Mouse (Mus musculus) left cerebral cortex, adult 11 months (tissue): ENCODE results near the gene Tmem104.

Source experiments
- DNase-seq: peaks from one replicate; pipeline ENCODE4 v3.0.0; 2022; ENCODE audit warnings: low spot score

The Tmem104 gene

DNA sequence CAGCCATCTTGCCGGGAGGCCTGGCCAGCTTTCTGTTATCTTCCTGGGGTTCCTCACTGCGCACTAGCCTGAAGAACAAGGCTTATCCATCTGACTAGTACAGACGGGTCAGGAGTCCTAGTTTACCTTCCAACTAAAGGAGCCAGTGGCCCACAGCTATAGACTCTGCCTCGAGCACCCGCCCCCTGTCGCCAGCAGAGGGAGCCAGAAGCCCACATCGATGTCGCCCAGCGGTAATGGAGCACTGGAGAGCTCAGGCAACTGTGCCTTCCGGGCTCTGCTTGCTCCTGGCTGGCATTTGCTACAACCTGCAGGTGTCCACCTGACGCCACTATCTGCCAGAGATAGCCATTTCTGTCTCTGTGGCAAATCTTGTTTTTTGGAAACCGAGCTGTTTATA, 15.0 kb downstream of the Tmem104 start:
- no peak for DNase-seq

DNA sequence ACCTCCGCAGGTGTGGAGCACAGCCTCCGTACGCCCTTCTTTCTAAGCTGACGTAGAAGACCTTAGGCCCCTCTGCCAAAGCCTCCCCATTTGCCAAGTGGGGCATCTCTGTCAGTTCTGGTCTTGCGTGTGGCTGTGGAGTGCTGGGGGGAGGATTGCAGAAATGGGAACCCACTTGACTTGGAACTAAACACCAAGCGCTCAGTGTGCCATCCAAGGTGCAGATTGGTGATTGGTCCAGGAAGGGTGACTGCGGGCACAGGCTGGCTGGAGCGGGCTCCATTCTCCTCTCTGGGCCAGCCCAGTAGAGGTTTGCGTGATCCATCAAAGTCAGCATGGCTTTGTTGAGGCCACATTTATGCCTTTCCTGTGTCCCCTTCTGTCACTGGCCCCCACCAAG, 15.5 kb downstream of the Tmem104 start:
- DNase-seq = no peak

DNA sequence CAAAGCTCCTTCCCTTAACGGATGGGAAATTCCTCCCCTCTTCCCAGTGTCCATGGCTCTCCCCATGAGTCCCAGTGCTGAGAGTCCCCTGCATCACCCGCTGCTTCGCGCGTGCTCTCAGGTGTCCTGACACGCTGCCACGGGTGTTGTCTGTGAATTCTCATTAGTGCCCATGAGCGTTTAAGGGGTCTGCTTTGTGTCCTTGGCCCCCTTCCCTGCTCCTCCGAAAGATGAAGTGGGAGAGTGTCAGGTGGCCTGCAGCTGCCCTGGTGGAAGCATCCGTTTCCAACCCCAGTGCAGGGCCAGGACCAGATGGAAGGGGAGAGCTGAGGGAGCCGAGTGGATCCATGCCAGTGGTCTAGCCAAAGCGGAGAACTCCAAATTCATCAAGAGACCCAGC, 20.8 kb downstream of the Tmem104 start:
- DNase-seq = no peak

DNA sequence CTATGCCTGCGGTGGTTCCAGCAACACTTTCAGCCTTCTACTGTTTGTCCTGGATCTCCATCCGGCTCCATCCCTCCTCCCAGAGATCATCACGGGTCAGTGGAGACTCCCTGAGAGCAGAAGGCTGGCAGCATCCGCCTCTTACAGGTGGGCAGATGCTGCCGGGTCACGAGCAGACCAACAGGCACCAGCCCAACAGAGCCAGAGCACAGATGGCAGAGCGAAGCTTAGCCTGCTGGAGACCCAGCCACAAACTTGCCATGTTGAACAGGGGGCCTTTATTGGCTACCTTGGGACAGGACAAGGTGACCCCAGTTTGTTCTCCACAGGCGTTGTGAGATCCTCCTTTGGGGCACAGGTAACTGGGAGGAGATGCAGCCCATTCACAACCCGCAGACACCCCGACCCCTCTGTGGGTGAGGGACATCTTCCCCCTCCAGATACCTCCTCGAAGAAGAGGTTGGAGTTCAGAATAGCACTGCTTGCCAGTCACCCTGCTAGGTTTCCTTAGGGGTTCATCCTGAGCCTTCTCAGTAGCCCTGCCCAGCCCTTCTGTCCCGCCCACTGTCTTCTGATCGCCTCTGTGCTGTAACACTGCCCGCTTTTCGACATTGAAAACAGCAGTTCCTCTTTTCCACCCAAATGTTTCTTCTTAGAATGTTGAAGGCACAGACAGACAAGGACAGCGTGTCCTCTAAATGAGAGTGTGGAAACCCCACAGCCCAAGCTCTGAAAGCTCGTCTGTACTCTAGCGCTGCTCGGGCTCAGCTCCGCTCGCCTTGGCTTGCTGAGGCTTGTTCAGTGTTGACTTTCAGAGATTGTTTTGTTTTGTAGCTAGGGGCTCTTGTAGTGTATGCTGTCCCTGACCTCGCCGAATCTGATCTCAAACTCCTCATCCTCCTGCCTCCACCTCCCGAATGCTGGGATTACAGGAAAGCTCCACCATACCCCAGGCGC, 21.8 kb downstream of the Tmem104 start:
- DNase-seq = no peak

DNA sequence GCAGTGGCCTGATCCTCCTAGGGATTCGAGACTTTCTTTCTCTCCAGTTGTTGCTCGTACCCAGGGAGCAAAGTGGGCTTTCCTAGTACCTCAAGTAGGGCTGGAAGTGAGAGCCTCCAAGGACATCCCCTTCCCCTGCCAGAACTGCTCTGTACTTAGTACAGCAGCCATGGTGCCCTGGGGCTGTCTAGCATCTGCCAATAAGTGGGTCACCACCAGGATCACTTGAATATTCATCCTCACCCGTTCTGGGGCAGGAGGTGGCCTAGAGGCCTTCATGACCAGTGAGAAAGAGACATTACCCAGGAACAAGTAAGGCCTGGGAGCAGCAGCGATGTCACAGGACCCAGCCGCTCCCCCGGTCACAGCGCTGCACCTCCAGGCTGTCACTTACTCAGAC, 22.7 kb downstream of the Tmem104 start:
- DNase-seq = no peak

DNA sequence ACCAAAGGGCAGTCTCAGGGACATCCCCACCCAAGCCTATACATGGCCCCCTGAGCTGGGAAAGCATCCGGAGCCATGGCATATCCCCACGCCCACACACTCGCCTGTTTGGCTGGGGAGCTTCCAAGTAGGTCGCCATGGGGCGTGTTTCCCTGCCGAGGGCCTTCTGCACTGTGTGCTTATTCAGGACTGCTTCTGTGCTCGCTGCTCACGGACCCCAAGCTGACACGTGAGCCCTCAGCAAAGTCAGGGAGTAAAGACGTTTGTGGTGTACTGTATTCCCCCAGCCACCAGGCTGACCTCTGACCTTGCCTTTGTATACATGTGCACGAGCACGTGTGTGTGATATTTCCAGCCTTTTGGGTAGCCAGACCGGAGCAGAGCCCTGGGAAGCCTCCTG, 24.8 kb downstream of the Tmem104 start:
- DNase-seq = no peak

DNA sequence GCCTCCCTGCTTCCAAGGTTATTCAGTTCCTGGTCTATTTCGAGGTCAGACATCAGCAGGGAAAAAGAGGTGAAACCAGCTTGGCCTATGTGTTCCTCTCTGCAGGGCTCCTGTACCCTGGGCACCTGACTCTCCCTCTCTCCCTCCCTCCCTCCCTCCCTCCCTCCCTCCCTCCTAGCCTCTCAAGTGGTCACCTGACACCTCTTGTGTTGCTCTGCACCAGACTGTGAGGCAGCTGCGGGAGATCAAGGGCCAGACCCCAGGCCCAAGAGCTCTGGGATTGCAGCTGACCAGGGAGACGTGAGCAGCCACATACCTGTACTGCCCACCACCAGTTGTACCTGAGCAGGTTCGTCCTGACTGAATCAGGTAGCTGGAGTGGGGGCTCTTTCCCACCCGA, 27.8 kb downstream of the Tmem104 start:
- DNase-seq = no peak

DNA sequence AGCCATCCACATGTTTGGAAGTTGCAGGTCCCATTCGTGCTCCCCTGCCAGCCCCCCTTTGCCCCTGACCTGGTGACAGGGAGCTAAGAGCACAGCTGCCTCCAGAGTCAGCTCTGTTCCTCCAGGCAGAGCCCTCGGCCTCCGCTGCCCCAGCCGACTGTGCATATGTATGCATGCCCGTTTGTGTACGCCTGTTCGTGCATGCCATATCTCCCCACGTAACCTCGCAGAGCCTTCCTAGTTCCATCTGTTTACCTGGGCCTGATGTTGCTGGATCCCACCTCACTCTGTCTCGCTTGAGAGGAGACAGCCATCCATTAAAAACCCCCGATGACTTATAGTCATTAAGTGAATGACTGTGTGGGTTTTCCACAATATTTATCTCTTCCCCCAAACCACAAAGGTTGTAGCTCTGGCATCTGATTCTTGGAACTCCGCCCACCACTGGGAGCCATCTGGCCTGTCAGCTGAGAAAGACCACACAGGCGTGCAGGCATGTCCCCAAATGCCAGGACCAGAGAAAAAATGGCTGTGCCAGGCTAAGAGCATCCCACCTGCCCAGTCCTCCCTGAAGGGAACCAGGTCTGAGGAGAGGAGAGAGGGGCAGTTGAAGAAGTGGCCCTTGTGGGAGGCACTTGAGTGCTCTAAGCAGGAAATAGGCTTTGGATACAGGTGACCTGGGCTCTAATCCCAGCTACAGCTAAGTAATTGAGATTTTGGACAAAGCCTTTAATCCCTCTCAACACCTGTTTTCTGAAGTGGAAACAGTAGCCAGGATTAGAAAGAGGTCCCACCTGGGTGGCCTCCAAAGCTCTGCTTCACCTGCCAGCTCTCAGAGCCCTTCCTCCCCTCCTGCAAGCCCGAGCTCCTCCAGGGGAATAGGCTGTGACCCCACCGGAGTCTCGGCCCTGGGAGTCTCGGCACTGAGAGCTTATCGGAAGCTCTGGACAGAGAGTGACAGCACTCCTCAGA, 30.4 kb downstream of the Tmem104 start:
- no peak for DNase-seq

DNA sequence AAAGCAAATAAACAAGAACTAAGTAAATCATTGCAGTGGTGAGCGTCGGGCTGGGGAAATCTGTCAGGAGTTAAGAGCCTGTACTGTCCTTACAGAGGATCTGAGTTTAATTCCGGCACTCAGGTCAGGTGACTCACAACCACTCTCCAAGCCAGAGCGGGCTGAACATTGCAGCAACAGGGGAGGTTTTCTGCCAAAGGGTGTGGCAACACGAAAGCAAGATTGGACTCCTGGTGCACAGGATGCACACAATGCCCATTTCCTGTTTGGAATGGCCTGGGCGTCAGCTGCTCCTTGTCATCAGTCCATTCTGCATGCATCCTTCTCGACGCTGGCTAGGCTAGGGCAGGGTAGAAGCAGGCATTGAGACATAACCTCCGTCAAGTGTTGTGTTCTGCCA, 32.0 kb downstream of the Tmem104 start:
- DNase-seq = no peak

DNA sequence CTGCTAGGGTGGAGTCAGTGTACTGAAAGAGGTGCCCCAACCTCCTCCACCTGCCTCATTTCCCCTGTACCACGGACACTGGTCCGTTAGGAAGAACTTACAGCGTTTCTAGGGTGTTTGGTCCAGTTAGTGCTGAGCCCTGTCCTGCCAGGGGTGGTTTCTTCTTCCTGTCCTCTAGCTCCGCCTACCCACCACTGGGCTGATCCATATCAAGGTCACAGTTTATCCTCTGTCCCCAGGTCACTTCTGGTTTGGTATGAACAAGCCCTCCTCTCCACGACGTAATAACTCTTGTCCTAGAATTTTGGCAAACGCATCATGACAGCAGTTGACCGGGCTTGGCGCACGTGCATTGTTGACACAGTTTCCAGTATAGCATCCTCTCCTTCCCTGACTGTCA, 32.4 kb downstream of the Tmem104 start:
- no peak for DNase-seq

DNA sequence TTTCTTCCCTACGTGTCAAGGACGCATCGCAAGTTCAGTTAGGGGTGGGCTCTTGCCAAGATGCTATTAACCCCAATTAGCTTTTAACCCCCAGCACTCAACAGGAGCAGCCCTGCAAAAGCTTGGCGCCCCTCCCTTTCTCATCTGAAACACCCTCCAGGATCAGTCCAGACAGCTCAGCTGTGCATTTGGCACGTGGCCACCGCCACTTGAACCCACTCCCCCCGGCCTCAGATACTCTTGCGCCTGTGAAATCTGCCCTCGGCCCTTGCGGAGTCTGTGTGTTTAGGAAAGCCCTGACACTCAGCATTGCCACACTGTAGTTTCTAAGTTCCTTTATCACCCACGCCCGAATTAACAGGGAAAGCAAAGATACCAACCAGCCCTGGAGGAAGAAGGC, 34.8 kb downstream of the Tmem104 start:
- no peak for DNase-seq

DNA sequence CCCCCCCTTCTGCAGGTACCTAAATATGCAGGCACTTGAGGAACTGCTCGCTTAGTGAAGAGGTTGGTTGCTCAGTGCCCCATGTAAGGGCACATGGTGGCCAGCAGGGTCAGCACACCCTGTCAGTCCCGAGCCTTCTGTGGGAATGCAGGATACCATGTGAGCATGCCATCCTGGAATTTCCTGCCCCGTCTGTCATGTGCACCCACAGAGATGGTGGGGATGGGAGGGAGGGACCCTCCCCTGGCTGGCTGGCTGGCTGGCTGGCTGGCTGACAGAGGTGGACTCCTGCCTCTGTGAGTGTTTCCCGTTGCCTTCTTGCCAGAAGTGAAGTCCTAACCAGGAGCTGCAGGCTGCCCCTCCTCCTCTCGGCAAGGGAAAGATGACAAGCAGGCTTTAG, 35.3 kb downstream of the Tmem104 start:
- no peak for DNase-seq

DNA sequence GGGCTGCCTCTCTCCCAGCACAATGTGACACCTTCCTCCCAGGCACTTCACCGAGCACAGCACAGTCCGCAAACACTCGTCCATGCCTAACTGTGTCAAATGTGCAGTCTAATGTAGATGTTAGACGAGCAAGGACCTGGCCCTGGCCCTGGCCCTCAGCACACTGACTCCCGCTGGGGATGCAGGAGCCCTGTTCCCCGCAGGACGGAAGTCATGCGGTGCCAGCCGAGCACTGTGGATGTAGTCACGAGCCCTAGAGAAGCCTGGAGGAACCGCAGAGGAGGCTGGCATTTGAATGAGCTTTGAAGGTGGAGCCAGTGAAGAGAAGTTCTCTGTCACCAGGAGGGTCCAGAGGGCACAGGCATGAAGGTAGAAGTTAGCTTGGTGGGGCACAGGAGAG, 36.2 kb downstream of the Tmem104 start:
- no peak for DNase-seq

DNA sequence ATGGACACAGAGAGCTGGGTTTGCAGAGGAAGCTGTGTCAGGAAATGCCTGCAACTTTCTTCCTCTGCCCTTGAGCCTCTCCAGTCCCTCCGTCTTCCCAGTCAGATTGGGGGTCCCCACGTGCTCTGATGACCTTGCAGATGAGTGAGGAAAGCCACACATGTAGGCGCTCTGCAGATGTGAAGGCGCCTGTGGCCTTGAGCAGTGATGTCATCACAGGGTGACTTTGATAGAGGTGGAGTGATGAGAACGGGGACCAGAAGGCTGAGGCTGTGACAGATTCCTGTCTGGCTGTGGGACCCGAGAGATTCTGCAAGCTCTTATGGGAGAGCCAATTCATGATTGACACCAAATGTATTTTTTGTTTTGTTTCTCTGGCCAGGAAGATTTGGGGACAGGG, 36.6 kb downstream of the Tmem104 start:
- DNase-seq = no peak

DNA sequence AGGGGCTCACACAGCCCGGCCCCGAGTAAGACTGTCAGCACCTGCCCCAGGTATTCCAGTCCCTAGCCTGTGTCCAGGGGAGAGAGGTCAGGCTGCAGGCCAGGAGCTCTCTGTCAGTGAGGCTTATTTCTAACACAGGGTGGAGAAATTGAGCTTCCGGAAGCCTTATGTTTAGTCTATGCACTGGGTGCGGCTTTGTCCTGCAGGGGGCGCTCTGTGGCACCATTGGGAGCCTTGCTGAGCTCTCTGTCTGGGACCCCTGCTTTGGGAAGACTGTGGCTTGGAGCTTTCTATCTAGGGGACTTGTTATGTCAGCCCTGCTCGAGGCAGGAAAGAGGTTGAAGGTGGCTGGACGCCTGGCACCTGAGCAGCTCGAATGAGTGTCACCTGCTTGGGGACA, 37.6 kb downstream of the Tmem104 start:
- DNase-seq = no peak

DNA sequence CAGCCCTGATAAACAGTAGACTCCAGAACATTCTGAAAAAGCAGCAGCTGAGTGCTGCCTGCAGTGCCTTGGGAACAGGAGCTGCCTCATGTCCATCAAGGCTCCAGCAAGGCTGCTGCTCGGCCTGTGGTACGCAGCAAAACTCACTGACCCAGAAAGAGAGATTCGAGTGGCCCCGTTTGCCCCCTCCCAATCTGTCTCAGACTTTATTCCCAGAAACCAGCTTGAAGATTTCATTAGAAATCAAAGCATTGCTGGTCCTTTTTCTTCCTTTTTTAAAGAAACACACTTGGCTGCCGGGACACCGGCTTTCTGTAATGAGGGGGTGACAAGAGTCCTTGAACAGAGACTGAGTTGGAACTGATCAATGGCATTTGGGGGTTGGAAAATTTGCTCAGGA, 38.0 kb downstream of the Tmem104 start:
- no peak for DNase-seq

DNA sequence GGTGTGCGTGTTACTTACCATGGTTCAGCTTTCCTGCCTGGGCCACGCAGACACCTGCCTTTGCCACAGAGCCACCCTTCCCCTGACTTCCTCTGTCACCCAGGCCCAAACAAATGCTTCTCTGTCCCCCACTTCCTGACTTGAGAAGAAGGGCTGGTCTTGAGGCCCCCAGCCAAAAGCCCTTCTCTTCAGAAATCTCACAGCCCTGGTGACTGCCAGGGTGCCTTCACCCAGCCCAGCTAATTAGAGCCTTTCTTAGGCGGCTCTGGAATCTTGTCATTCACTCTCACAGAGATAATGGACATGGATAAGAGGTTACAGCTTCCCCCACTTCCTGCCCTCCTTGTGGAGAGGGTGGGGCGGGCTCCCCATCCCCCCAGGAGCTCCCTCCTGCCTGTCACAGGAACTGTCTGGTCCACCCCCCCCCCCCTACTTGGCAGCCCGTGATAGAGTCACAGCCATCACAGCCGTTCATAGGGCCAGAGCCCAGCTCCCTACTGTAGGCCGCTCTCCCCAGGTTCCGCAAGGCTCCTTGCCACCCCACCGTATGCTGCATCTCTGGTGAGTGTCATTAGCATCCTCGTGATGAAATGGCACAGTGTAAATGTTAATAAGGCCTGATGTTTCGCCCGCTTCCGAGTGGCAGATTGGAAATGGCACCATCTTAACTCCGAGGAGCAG, 39.7 kb downstream of the Tmem104 start:
- DNase-seq = no peak

DNA sequence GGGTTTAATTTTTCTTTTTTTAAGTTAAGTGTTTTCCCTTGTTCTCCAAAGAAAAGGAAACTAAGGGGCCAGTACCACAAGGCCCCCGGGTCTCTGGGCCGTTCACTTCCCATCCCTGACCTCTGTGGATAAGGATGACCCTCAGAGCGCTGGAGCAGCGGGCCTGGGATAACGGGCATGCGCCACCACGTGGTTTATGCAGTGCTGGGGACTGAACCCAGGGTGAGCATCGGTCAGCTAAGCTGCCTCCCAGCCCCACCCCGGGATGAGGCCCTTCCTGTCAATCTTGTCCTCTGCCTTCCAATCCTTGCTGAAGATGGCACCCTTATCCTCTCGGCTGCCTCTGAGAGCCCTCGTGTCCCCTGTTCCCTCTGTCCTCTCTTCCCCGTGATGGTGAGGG, 40.4 kb downstream of the Tmem104 start:
- DNase-seq = no peak

DNA sequence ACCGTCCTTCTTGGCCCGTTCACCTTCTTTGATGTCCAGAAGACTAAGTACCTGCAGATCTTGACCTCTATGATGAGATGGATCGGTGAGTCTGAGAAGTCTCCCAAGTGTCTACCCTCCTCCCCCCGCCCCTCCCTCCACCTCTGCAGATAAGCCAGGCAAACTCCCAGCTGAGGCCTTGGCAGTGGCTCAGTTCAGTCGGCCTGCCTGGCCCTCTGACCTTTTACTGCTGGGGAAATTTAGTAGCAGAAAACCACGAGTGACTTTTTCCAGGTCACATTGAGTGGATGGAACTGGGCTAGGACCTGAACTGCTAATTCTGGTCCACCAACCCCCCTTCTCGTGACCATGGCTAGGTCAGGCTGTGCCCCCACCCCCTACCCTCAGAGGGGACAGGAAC, 41.1 kb downstream of the Tmem104 start:
- no peak for DNase-seq

DNA sequence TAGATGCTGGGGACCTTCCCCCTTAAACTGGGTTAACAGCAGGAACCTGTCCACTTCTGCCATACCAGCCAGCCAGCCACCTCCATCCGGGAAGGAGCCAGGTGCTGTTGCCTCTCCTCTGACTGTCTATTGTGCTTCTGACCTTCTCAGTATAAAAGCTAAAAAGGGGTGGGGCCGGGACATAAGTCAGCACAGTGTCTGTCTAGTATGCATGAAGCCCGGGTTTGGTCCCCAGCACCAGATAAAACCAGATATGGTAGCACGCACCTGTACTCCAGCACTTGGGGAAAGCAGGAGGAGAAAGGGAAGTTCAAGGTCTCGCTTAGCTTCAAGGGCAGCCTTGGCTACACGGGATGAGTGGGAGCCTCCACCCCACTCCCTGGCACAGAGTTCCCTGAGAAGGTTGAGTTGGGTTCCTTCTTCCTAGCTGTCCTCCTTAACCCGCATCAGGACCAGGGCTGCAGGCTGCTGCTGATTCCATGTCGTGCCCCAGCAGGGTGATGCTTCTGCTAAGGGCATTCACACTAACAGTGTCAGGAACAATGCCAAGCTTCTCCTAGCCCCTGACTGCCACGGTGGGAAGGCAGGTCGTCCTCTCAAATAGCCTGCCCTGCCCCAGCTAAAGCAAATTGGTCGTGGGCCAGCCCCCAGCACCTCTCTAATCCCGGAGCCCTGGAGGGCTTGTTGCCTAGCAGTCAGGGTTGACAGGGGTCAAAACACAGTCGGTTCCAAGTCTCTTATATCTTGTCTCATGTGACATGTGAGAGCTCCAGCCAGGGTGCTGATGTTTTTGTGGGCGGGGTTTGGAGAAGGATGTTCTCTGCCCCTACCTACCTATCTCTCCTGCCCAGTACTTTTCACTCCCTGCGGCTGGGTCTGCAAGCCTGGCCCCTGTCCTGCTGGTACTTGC, 42.0 kb downstream of the Tmem104 start:
- no peak for DNase-seq

DNA sequence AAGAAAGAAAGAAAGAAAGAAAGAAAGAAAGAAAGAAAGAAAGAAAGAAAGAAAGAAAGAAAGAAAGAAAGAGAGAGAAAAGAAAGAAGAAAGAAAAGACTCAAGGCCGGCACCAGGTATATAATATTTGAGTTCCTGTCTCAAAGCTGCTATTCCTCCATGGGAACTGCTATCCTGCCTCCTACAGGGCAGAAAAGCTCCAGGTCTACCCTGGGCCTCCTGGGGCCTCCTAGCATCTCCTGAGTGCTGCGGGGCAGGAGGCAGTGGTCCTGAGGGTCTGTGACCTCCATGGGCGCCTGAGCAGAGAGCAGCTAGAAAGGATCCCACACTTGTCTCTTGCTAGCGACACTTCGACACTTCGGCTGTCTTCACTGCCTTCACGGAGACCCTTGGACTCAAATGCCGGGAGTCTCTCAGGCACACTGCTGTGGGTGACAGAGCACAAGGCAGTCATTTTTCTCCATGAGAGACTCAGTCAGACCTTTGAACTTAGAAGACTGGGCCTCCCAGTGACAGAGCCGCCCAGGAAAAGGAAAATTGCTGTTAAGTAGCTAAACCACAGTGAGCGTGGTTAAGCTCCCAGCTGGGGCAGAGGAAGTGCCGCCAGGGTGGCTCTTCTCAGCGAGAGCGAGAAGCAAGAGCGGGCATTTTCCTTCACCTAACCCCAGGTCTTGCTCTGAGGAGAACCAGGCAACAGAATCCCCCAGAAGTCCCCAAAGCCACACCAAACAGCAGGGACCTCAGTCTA, 44.1 kb downstream of the Tmem104 start:
- DNase-seq = no peak
